Mouse (Mus musculus) thymus, adult 18-20 months (tissue): ENCODE data around the gene She.

Experiments used
- DNase-seq, 2 experiments: peaks; one replicate each; pipeline ENCODE4 v3.0.0; 2022; ENCODE audit warnings: mixed read lengths in 2 of 2

She gene

DNA sequence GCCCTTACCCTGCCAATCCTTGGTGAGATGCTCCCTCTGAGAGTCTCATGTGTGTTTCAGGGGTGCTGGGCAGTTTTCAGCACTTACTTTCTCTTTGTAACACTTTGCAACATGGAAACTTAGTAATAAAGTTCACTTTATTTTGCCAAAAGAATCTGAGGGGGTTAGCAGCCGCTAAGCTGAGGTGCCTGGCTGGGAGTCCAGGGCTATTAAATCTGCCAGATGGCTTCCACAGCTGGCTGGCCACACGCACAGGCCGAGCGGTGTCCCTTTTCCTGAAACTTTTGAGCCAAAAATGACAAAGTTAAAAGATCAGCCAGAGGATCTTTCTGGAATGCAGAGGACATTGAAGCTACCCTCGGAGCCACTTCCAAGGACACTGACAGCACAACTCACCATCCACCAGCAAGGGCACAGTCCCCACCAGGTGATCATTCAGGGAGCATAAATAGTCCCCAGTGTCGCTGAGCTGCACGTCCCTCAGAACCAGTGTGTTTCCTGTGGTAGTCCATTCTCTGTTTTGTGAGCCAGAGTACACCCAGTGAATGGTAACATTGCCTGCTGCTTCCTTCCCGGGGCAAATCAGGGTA, 58.8 kb downstream of the She start:
- DNase-seq: no peak

DNA sequence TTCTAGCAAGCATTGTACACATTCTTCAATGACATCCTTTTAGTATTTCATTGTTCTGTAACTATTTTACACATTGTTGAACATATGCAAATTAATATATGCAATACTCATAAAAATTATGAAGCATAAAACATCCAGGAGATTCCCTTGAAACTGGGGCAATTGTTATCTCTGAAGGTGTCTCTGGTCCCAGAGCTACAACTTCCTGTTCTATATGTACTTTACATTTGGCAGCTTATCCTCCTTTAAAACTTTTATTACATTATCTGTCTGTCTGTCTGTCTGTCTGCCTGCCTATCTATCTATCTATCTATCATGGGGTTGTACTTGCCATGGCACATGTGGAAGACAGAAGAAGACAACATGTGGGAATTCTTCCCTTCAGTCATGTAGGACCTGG, 60.5 kb downstream of the She start:
- DNase-seq: no peak

GRCm38 (mm10) chr3:89892517-89893106, 61.4 kb downstream of the She start:
- no peak for DNase-seq

DNA sequence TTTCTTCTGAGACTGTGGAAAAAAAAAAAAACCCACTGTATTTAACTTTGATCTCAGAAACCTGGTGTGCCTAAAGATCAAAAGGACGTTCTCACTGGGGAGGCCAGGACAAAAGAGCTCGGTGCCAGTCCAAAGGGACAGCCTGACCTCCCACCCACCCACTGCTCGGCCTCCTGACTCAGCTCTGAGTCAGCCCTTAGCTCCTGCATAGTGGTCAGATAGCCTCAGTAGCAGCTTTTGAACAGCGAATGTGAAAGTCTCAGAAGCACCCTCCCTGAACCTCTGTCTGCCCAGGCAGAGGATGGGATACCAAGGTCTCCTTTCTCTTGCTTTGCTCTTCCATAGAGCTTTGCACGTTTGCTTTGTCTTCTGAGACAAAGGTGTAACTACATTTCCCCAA, 65.4 kb downstream of the She start:
- no peak for DNase-seq

DNA sequence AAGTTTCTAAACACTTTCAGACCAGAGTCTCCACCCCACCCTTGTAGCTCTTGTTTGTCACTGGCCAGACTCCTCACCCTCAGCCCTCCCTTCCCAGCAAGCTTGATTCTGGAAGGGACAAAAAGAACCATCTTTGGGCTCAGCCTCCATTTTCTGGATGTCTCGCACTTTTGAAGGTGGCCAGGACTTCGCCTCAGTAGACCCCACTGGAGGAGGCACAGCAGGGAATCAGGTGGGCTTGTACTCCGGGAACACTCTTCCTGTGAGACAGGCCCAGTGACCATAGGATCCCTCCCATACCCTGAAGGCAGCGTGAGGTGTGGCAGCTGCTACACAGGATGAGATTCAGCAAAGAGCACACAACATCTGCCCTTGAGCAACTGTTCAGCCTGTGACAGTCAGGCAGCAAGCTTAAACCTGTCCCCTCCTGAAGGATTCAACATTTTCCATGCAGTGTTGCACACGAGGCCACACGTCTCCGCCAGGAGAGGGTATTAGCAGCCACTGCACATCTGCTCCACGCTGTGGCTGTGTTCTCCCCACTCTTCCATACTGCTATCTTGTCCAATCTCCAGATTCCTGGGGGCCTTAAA, 66.1 kb downstream of the She start:
- DNase-seq: no peak

- DNase-seq: no peak
Observed at GRCm38 (mm10) chr3:89898011-89898410, 66.8 kb downstream of the She start.

DNA sequence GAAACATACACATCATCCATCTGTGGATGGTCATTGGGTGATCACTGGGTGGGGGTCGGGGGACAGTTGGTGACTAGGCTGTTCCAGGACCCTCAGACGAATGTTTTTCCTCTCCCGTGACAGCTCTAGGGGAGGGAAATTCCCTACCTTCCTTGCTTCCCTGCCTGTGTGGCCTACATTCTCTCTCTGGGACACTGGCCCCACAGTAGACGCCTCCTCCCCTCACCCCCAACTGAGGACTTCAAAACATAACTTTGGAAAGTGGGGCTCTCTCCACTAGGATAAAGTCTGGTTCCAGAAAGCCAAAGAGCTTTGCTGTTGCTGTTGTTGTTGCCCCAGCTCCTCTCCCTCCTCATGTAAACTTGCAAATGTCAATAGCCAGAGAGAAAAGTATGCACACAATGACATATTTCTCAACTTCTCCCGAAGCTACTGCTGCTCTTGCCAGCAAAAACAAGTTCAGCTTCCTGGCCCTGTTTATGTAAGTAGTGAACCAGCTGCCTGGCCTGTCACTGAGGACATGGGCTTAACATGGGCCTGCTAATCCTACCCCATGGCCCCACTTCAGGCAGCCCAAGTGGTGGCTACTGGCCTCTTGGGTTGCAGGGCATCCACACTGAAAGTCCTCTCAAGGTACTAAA, 67.8 kb downstream of the She start:
- DNase-seq: no peak

- DNase-seq: no peak
Observed at GRCm38 (mm10) chr3:89899511-89899908, 68.3 kb downstream of the She start.

DNA sequence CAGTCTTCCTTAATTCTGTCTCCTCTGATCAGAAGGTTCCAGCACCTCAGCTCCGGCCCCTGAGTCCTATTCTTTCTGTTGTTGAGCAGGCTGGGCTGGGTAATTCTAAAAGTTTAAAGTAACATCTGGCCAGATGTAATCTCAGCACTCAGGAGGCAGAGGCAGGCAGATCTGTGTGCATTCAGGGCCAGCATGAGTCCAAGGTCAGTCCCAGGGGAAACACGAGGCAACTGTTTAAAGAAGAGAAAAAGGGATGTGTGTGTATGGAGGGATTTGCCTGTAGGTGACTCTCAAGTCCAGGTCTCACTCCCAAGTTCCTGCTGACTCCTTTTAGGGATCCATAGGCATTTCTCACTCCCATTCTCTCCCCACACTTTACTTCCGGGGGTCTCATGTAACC, 76.7 kb downstream of the She start:
- no peak for DNase-seq
